Mouse (Mus musculus) heart, embryonic 11.5 days (tissue): Measurements from ENCODE around the gene Als2cr12. TPM values are rescaled to one million over a fixed set of nuclear protein-coding genes. Genes with fewer than 3 reads are reported as not detected.
"Not testable (repeated sequence)": the region's sequence is repeated elsewhere in the genome, so short reads cannot be mapped to it uniquely, and the experiment has no call there.

Experiments
- ATAC-seq: fragments of 200-750 bp; cut with Nextera tagmentation; replicated peaks from 2 replicates; pipeline ENCODE4 v1.8.0; 2017; ENCODE audit warnings: moderate library complexity; ENCODE audit not compliant: insufficient number of reproducible peaks, low FRiP score, low TSS enrichment
- H3K27ac ChIP-seq: fragments of 300-500 bp; sonication (generic); 2 replicates; pipeline ENCODE4 v1.5.1; 2014; ENCODE audit warnings: mild to moderate bottlenecking, low read depth, low read length
- H3K27me3 ChIP-seq: fragments of 300-500 bp; sonication (generic); 2 replicates; pipeline ENCODE4 v1.6.1; 2014; ENCODE audit warnings: mild to moderate bottlenecking, low read length, mixed read lengths; ENCODE audit not compliant: control insufficient read depth, insufficient read depth
- H3K36me3 ChIP-seq: fragments of 300-500 bp; sonication (generic); 2 replicates; pipeline ENCODE4 v1.6.1; 2014; ENCODE audit warnings: mild to moderate bottlenecking, low read length, moderate library complexity, mixed read lengths; ENCODE audit not compliant: control insufficient read depth, insufficient read depth
- H3K4me1 ChIP-seq: fragments of 300-500 bp; sonication (generic); 2 replicates; pipeline ENCODE4 v1.6.1; 2014; ENCODE audit warnings: low read length; ENCODE audit not compliant: control insufficient read depth, insufficient read depth
- H3K4me2 ChIP-seq: fragments of 300-500 bp; sonication (generic); 2 replicates; pipeline ENCODE4 v1.6.1; 2014; ENCODE audit warnings: mild to moderate bottlenecking, moderate library complexity
- H3K4me3 ChIP-seq: fragments of 300-500 bp; sonication (generic); 2 replicates; pipeline ENCODE4 v1.5.1; 2014; ENCODE audit warnings: low read depth, low read length
- H3K9ac ChIP-seq: fragments of 300-500 bp; sonication (generic); 2 replicates; pipeline ENCODE4 v1.6.1; 2014; ENCODE audit warnings: mild to moderate bottlenecking, low read depth, low read length, moderate library complexity
- H3K9me3 ChIP-seq: fragments of 300-500 bp; sonication (generic); replicated peaks from 2 replicates; pipeline ENCODE4 v1.6.1; 2016; ENCODE audit warnings: low read length; ENCODE audit not compliant: control insufficient read depth
- WGBS: fragments of 180-500 bp; shearing (Covaris S2); extraction: QIAGEN DNeasy Blood & Tissue Kit; methylation state at CpG from one replicate; pipeline ENCODE4 v1.1.7; 2014; ENCODE audit not compliant: insufficient replicate concordance; 5-methylcytosine and 5-hydroxymethylcytosine counted together
- polyA plus RNA-seq: library from polyadenylated mRNA; unstranded; fragments of >200 nt; fragmentation: Nextera tagmentation; extraction: Ambion mirVana; gene quantifications from 2 replicates; pipeline ENCODE4 v1.2.1, GENCODE M21; 2014

The Als2cr12 gene
- not detected in 2 replicates for polyA plus RNA-seq

DNA sequence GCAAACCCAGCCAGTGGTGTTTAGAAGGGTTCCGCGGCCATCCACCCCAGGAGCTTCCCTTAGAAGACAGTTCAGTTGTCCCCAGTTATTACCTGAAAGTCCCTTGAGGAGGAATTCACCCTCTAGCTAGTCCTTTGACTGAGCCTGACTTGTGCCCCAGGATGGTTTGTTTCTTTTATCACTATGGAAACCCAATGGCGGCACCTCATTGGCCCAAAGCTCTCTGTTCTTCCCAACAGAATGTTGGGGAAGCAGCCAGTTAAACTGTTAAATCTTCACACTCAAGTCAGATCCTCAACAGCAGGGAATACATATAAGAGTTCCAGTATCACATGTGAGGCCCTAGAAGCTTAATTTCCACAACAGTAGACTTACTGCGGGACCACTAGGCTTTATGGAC is at the start of gene Als2cr12:
Gene Als2cr12, minus strand, starts transcription at position 180 of the 400 bp plus-strand sequence.
- H3K4me1 ChIP-seq, H3K36me3 ChIP-seq, H3K27ac ChIP-seq, ATAC-seq, H3K4me2 ChIP-seq, H3K27me3 ChIP-seq, H3K9ac ChIP-seq, H3K4me3 ChIP-seq, H3K9me3 ChIP-seq: not testable (repeated sequence)
- 79% methylated on average over 4 of the region's 4 CpGs for WGBS

GRCm38 (mm10) chr1:58744645-58745044 is 48.9 kb upstream of the Als2cr12 start:
- no peak overlapping the region for H3K9ac ChIP-seq
- H3K27ac ChIP-seq = no peak overlapping the region
- H3K4me2 ChIP-seq = no peak overlapping the region
- H3K9me3 ChIP-seq = no peaks in the 10 kb centered on the region
- 79% methylated on average over 7 of the region's 7 CpGs for WGBS
- H3K4me3 ChIP-seq = no peak overlapping the region
- no peak for ATAC-seq
- peaks cover 38% of the 10 kb centered on the region for H3K36me3 ChIP-seq
- no peaks in the 10 kb centered on the region for H3K27me3 ChIP-seq
- no peaks in the 10 kb centered on the region for H3K4me1 ChIP-seq

GRCm38 (mm10) chr1:58743252-58743651 is 47.5 kb upstream of the Als2cr12 start:
- H3K36me3 ChIP-seq = peaks cover 29% of the 10 kb centered on the region
- no peak for ATAC-seq
- no peaks in the 10 kb centered on the region for H3K9me3 ChIP-seq
- H3K9ac ChIP-seq = no peak overlapping the region
- H3K4me3 ChIP-seq = no peak overlapping the region
- H3K27ac ChIP-seq = no peak overlapping the region
- H3K4me1 ChIP-seq = no peaks in the 10 kb centered on the region
- H3K4me2 ChIP-seq = no peak overlapping the region
- no peaks in the 10 kb centered on the region for H3K27me3 ChIP-seq
- WGBS = 69% methylated on average over 6 of the region's 6 CpGs

- Histone ChIP-seq H3K27me3 (no peaks in the 10 kb centered on the region), H3K4me1 (no peaks in the 10 kb centered on the region), H3K27ac (0 out of 2 replicates have a peak overlapping the region, but pooled peaks have one; percentile 15), H3K4me2 (no peak overlapping the region), H3K36me3 (peaks cover 25% of the 10 kb centered on the region), H3K9ac (no peak overlapping the region), H3K4me3 (no peak overlapping the region), H3K9me3 (no peaks in the 10 kb centered on the region)
- WGBS = 62% methylated on average over 5 of the region's 5 CpGs
- no peak for ATAC-seq
These were observed 46.8 kb upstream of the Als2cr12 start for GRCm38 (mm10) chr1:58742571-58743021.

DNA sequence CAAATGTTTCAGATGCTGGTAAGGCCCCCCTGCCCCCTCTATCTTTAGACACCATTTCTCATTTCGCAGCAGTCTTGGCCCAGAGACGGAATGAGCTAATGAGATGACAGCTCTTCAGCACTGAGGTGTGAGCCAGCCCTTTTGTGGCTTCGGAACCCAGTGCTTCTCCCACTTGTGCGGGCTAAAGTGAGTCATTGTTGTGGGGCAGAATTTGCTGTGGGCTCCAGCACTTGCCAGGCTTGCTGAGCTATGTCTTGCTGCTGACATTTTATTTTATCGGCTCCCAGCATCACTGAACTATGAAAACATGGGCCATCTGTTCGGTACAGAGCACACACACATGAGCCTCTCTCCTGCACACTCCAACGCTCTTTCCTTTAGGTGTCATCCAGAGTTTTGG is 43.7 kb upstream of the Als2cr12 start:
- H3K9me3 ChIP-seq = no peaks in the 10 kb centered on the region
- H3K4me3 ChIP-seq = no peak overlapping the region
- no peak overlapping the region for H3K4me2 ChIP-seq
- peaks cover 18% of the 10 kb centered on the region; the same call in 1 of the 2 replicates for H3K36me3 ChIP-seq
- H3K27ac ChIP-seq = no peak overlapping the region
- 86% methylated on average over 7 of the region's 7 CpGs for WGBS
- no peak overlapping the region for H3K9ac ChIP-seq
- H3K27me3 ChIP-seq = no peaks in the 10 kb centered on the region
- no peak for ATAC-seq
- no peaks in the 10 kb centered on the region for H3K4me1 ChIP-seq

GRCm38 (mm10) chr1:58736968-58737367 is 41.2 kb upstream of the Als2cr12 start:
- Histone ChIP-seq H3K27me3 (no peaks in the 10 kb centered on the region), H3K27ac (no peak overlapping the region), H3K4me3 (no peak overlapping the region), H3K9me3 (no peaks in the 10 kb centered on the region), H3K4me1 (no peaks in the 10 kb centered on the region), H3K9ac (no peak overlapping the region), H3K4me2 (no peak overlapping the region), H3K36me3 (peaks cover 16% of the 10 kb centered on the region; the same call in 1 of the 2 replicates)
- no peak for ATAC-seq
- 93% methylated on average over 22 of the region's 22 CpGs for WGBS

DNA sequence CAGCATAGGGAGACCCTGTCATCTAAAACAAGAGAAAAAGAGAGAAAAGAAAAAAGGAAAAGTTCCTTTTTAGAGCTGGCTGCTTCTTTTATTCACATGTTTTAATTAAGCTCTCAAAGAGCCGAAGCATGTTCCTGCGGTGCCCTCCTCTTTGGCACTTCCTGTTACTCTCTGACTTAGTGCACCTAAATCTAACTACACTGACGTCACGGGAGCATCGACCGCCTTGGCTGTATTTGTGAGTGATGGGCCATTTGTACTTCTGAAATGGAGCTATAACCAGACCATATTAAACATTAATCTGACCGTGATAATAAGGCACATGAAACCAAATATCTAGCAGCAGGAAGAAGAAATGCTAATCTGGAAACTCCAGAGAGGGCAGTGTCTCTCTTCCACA is 40.2 kb upstream of the Als2cr12 start:
- H3K4me3 ChIP-seq = no peak overlapping the region
- no peak overlapping the region for H3K4me2 ChIP-seq
- H3K4me1 ChIP-seq = no peaks in the 10 kb centered on the region
- H3K27me3 ChIP-seq = no peaks in the 10 kb centered on the region
- peaks cover 8% of the 10 kb centered on the region; the same call in 1 of the 2 replicates for H3K36me3 ChIP-seq
- H3K9me3 ChIP-seq = no peaks in the 10 kb centered on the region
- H3K9ac ChIP-seq = no peak overlapping the region
- WGBS = 90% methylated on average over 7 of the region's 7 CpGs
- no peak overlapping the region for H3K27ac ChIP-seq
- no peak for ATAC-seq

DNA sequence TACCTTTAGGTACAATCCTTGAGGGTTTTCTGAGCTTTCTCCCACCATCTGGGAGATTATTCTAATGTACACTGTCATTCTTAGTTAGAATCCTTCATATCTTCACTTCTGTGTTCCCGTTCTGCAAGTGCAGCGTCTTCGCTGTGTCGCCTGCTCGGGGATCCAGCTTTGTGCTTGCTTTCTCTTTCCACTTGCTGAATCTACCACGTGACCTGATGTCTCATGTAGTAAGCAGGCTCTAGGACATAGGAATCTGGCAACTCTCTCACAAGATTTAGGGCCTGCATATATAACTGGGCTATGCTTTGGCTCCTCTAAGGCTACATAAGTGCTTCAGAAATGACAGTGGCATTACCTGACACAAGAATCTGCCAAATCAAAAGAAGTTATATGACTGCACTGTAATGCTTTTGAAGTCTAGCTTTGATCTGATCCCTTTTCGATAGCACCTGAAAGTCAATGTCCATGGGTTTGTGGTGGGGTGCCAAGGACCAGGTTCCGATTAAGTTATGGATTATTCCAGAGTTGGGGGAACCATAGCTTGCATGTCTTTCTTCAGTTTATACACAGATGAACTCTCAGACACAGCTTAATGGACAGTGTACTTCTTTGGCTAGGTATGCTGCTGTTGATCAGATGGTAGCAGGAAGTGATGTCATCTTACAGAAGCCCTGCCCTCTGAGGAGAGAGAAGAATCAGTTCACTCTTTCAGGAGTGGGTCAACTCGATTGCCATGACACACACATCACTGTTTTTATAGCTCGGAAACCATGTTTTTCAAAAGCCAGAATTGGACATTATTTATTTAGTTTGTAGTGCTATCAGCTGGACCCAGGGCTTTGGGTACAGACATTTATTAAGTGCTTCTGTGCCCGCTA is 38.5 kb upstream of the Als2cr12 start:
- Histone ChIP-seq H3K9me3 (no peaks in the 10 kb centered on the region), H3K27ac (no peak overlapping the region; the same call in 1 of the 2 replicates), H3K36me3 (peaks cover 9% of the 10 kb centered on the region), H3K9ac (no peak overlapping the region), H3K4me3 (no peak overlapping the region), H3K27me3 (no peaks in the 10 kb centered on the region), H3K4me1 (no peaks in the 10 kb centered on the region), H3K4me2 (no peak overlapping the region)
- ATAC-seq = no peak
- WGBS = 92% methylated on average over 11 of the region's 11 CpGs
